ENCODE assay signal across 8 mouse cellular contexts in the genomic region with DNA sequence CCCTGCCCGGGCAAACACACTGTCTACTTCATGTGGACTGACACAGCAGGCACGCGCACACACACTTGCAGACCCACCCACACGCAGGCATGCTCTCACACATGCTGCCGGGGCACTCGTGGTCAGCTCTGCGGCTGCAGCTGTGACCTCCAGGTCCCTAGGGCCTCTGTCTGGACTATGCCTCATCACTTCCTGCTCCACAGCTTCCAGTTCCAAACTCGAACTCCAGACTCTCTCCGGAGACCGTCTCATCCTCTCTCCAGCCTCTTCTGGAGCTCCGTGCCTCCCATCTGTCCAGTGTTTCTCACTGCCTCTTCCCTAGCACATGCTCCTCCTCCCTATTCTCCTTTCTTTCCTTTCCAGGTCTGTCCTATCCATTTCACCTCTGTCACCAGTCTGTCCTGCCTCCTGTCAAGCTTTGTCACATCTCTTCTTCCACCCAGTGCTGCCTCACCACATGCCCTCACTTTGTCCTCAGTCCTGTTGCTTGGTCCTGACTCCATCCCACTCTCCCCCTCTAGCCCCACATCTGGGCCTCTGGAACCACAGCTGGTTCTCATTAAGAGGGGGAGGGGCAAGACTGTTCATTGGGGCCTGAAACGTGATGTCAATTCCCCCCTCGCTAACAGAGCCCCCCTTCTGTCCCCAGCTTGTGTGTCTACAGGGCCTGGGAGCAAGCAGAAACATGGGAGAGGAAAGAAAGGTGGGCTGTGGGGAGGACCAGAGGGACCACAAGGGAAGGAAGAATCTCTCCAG. TPM values are rescaled to one million over a fixed set of nuclear protein-coding genes. Genes with fewer than 3 reads are reported as not detected.
DNase-seq lines count a peak whose midpoint lies in the region; ATAC-seq and TF ChIP-seq lines count a peak whose summit lies in the region.

No protein-coding gene starts in this region.

- no peak for TF ChIP-seq CTCF in liver, embryonic 14.5 days (IDR thresholded peaks at IDR 0.05; ENCODE audit: low read depth)

- 31% methylated on average over 13 of the region's 13 CpGs for WGBS in liver, embryonic 14.5 days (ENCODE audit: insufficient replicate concordance)
- WGBS in neural tube, embryonic 11.5 days: 42% methylated on average over 13 of the region's 13 CpGs

- peak; percentile 22 to 37 for DNase-seq in B cell, adult 2 months
- DNase-seq in gastrocnemius, postnatal 36 days: peak; percentile 60 to 70
- DNase-seq in hindlimb bud, embryonic 11.5 days (ENCODE audit: extremely low spot score, low read depth, low spot score): peak; percentile 93
- DNase-seq in liver, embryonic 14.5 days (ENCODE audit: low read depth in 3 of 3, low spot score in 3 of 3): no peak
- DNase-seq in neural tube, embryonic 11.5 days (ENCODE audit: low spot score): peak; percentile 66
- no peak for DNase-seq in layer of hippocampus, adult 8-10 months (ENCODE audit: low spot score in 2 of 2)
- DNase-seq in left cerebral cortex, adult 8-10 months (ENCODE audit: low spot score in 2 of 2): no peak

- peaks cover 19% of the 10 kb centered on the region for H3K4me1 ChIP-seq in brown adipose tissue, adult 24 weeks (ENCODE audit: control insufficient read depth, insufficient read depth, insufficient read length, low read length)
- no peaks in the 10 kb centered on the region; a peak in 1 of 4 replicates for H3K4me1 ChIP-seq in liver, embryonic 14.5 days (replicated peaks; ENCODE audit: control insufficient read depth in 2 of 2, insufficient read depth in 2 of 2, low read length in 1 of 2)
- peaks cover 14% of the 10 kb centered on the region for H3K4me1 ChIP-seq in neural tube, embryonic 11.5 days (ENCODE audit: control insufficient read depth, insufficient read depth, low read length)

- no peaks in the 10 kb centered on the region for H3K36me3 ChIP-seq in liver, embryonic 14.5 days (replicated peaks; ENCODE audit: control insufficient read depth, insufficient read depth, low read depth)
- H3K36me3 ChIP-seq in neural tube, embryonic 11.5 days (ENCODE audit: control insufficient read depth, insufficient read depth, low read length): peaks cover 7% of the 10 kb centered on the region; the same call in 1 of the 2 replicates

- no peaks in the 10 kb centered on the region for H3K9me3 ChIP-seq in liver, embryonic 14.5 days (ENCODE audit: control insufficient read depth, low read length)
- no peaks in the 10 kb centered on the region for H3K9me3 ChIP-seq in neural tube, embryonic 11.5 days (ENCODE audit: control insufficient read depth, low read length)

- no peak overlapping the region for H3K4me3 ChIP-seq in brown adipose tissue, adult 24 weeks (ENCODE audit: insufficient read depth, low read depth, low read length)
- H3K4me3 ChIP-seq in liver, embryonic 14.5 days (ENCODE audit: insufficient read depth in 1 of 2, low read depth in 2 of 2, low read length in 2 of 2): no peak overlapping the region
- H3K4me3 ChIP-seq in neural tube, embryonic 11.5 days (ENCODE audit: low read depth, low read length): peak overlapping the region; percentile 3; the same call in 1 of the 2 replicates

- H3K27me3 ChIP-seq in liver, embryonic 14.5 days (ENCODE audit: control insufficient read depth, insufficient read depth, low read length): no peaks in the 10 kb centered on the region
- no peaks in the 10 kb centered on the region for H3K27me3 ChIP-seq in neural tube, embryonic 11.5 days (ENCODE audit: control insufficient read depth, insufficient read depth, low read length)

- ATAC-seq in liver, embryonic 14.5 days (ENCODE audit: insufficient read depth): peak; percentile 21; the same call in 1 of the 2 replicates
- peak; percentile 38 for ATAC-seq in neural tube, embryonic 11.5 days (ENCODE audit: insufficient read depth, low FRiP score, low TSS enrichment)

- H3K27ac ChIP-seq in brown adipose tissue, adult 24 weeks (replicated peaks; ENCODE audit: low read depth, low read length): peak overlapping the region; percentile 82
- no peak overlapping the region for H3K27ac ChIP-seq in liver, embryonic 14.5 days
- H3K27ac ChIP-seq in neural tube, embryonic 11.5 days (ENCODE audit: low read depth, low read length): peak overlapping the region; percentile 31

- intact Hi-C loops in gastrocnemius, postnatal 36 days (cut with DNase I): no loop called here

- no peak for TF ChIP-seq EP300 in liver, embryonic 14.5 days (IDR thresholded peaks at IDR 0.05; ENCODE audit: low read depth)

- no peak overlapping the region for H3K9ac ChIP-seq in liver, embryonic 14.5 days (replicated peaks)
- H3K9ac ChIP-seq in neural tube, embryonic 11.5 days (ENCODE audit: low read length): peak overlapping the region; percentile 36; the same call in 1 of the 2 replicates

- 0 out of 2 replicates have a peak overlapping the region, but pooled peaks have one; percentile 6 for H3K4me2 ChIP-seq in liver, embryonic 14.5 days (ENCODE audit: low read depth)
- peak overlapping the region; percentile 26 for H3K4me2 ChIP-seq in neural tube, embryonic 11.5 days (ENCODE audit: low read depth)

RNA-seq across cellular contexts. Expression of gene Dchs1, which starts 9.5 kb away (rescaled TPM):
- 0.55 and 0.71 TPM in 2 replicates for polyA plus RNA-seq in brown adipose tissue, adult 24 weeks (2012; ENCODE audit: insufficient read depth, insufficient read length, missing spikeins)
- 1 to 10 TPM; 3.1 to 4.0 TPM for total RNA-seq in gastrocnemius, postnatal 36 days (2021)
- 0.57 and 0.71 TPM in 2 replicates for polyA plus RNA-seq in liver, embryonic 14.5 days (2012; rRNA removed)
- 0.48 and 0.62 TPM in 2 replicates for polyA plus RNA-seq in liver, embryonic 14.5 days (2014; fragmentation: Nextera tagmentation; extraction: Ambion mirVana)
- 21.1 and 22.3 TPM in 2 replicates for polyA plus RNA-seq in neural tube, embryonic 11.5 days (2014; fragmentation: Nextera tagmentation; extraction: Ambion mirVana)
- total RNA-seq in layer of hippocampus, adult 8-10 months (2022): 10 to 100 TPM; 11.6 to 13.1 (median 12.1) TPM
- total RNA-seq in left cerebral cortex, adult 8-10 months (2022): 10 to 100 TPM in 1 of 4 experiments, 1 to 10 TPM in 3; 9.1 to 10.2 (median 9.5) TPM

RNA-seq across cellular contexts. Expression of gene Tpp1, which starts 25.9 kb away (rescaled TPM):
- polyA plus RNA-seq in brown adipose tissue, adult 24 weeks (2012; ENCODE audit: insufficient read depth, insufficient read length, missing spikeins): 64.0 and 83.2 TPM in 2 replicates
- 10 to 100 TPM; 37.0 to 40.7 TPM for total RNA-seq in gastrocnemius, postnatal 36 days (2021)
- polyA plus RNA-seq in liver, embryonic 14.5 days (2012; rRNA removed): 34.1 and 41.9 TPM in 2 replicates
- polyA plus RNA-seq in liver, embryonic 14.5 days (2014; fragmentation: Nextera tagmentation; extraction: Ambion mirVana): 55.2 and 60.7 TPM in 2 replicates
- 47.5 and 54.8 TPM in 2 replicates for polyA plus RNA-seq in neural tube, embryonic 11.5 days (2014; fragmentation: Nextera tagmentation; extraction: Ambion mirVana)
- 100 to 1,000 TPM in 1 of 4 experiments, 10 to 100 TPM in 3; 62.3 to 111 (median 75.7) TPM for total RNA-seq in layer of hippocampus, adult 8-10 months (2022)
- total RNA-seq in left cerebral cortex, adult 8-10 months (2022): 10 to 100 TPM; 62.2 to 81.2 (median 67.1) TPM

RNA-seq across cellular contexts. Expression of gene Mrpl17, which starts 32.9 kb away (rescaled TPM):
- 175 and 225 TPM in 2 replicates for polyA plus RNA-seq in brown adipose tissue, adult 24 weeks (2012; ENCODE audit: insufficient read depth, insufficient read length, missing spikeins)
- 100 to 1,000 TPM in 1 of 2 experiments, 10 to 100 TPM in 1; 93.2 to 109 TPM for total RNA-seq in gastrocnemius, postnatal 36 days (2021)
- polyA plus RNA-seq in liver, embryonic 14.5 days (2012; rRNA removed): 36.4 and 136 TPM in 2 replicates
- polyA plus RNA-seq in liver, embryonic 14.5 days (2014; fragmentation: Nextera tagmentation; extraction: Ambion mirVana): 216 and 222 TPM in 2 replicates
- 230 and 268 TPM in 2 replicates for polyA plus RNA-seq in neural tube, embryonic 11.5 days (2014; fragmentation: Nextera tagmentation; extraction: Ambion mirVana)
- total RNA-seq in layer of hippocampus, adult 8-10 months (2022): 100 to 1,000 TPM in 2 of 4 experiments, 10 to 100 TPM in 2; 91.3 to 108 (median 100) TPM
- 100 to 1,000 TPM in 3 of 4 experiments, 10 to 100 TPM in 1; 89.9 to 106 (median 102) TPM for total RNA-seq in left cerebral cortex, adult 8-10 months (2022)

RNA-seq across cellular contexts. Expression of gene Taf10, which starts 33.8 kb away (rescaled TPM):
- 146 and 163 TPM in 2 replicates for polyA plus RNA-seq in brown adipose tissue, adult 24 weeks (2012; ENCODE audit: insufficient read depth, insufficient read length, missing spikeins)
- total RNA-seq in gastrocnemius, postnatal 36 days (2021): 10 to 100 TPM; 64.6 to 74.8 TPM
- 149 and 197 TPM in 2 replicates for polyA plus RNA-seq in liver, embryonic 14.5 days (2012; rRNA removed)
- 163 and 167 TPM in 2 replicates for polyA plus RNA-seq in liver, embryonic 14.5 days (2014; fragmentation: Nextera tagmentation; extraction: Ambion mirVana)
- polyA plus RNA-seq in neural tube, embryonic 11.5 days (2014; fragmentation: Nextera tagmentation; extraction: Ambion mirVana): 183 and 191 TPM in 2 replicates
- total RNA-seq in layer of hippocampus, adult 8-10 months (2022): 100 to 1,000 TPM; 102 to 123 (median 111) TPM
- total RNA-seq in left cerebral cortex, adult 8-10 months (2022): 100 to 1,000 TPM in 3 of 4 experiments, 10 to 100 TPM in 1; 97.4 to 118 (median 113) TPM

RNA-seq across cellular contexts. Expression of gene Rrp8, which starts 40.8 kb away (rescaled TPM):
- 5.7 and 11.3 TPM in 2 replicates for polyA plus RNA-seq in brown adipose tissue, adult 24 weeks (2012; ENCODE audit: insufficient read depth, insufficient read length, missing spikeins)
- 10 to 100 TPM in 1 of 2 experiments, 1 to 10 TPM in 1; 9.9 to 13.3 TPM for total RNA-seq in gastrocnemius, postnatal 36 days (2021)
- 6.5 and 7.0 TPM in 2 replicates for polyA plus RNA-seq in liver, embryonic 14.5 days (2012; rRNA removed)
- polyA plus RNA-seq in liver, embryonic 14.5 days (2014; fragmentation: Nextera tagmentation; extraction: Ambion mirVana): 9.2 and 13.6 TPM in 2 replicates
- 37.5 and 50.7 TPM in 2 replicates for polyA plus RNA-seq in neural tube, embryonic 11.5 days (2014; fragmentation: Nextera tagmentation; extraction: Ambion mirVana)
- 10 to 100 TPM in 3 of 4 experiments, 1 to 10 TPM in 1; 9.6 to 13.0 (median 12.7) TPM for total RNA-seq in layer of hippocampus, adult 8-10 months (2022)
- total RNA-seq in left cerebral cortex, adult 8-10 months (2022): 10 to 100 TPM; 12.5 to 15.5 (median 13.8) TPM

Comparison
In these comparisons a context has a peak if more than half of its experiments do, and no peak if none do; other contexts are left out.
1. DNase-seq: peak in B cell, adult 2 months (2 of 2), gastrocnemius, postnatal 36 days (2 of 2), hindlimb bud, embryonic 11.5 days (single experiment) and neural tube, embryonic 11.5 days (single experiment); none in liver, embryonic 14.5 days (0 of 3), layer of hippocampus, adult 8-10 months (0 of 2) and left cerebral cortex, adult 8-10 months (0 of 2).